Mouse (Mus musculus): ENCODE results near the gene Ryr3. TPM values are rescaled to one million over a fixed set of nuclear protein-coding genes. Genes with fewer than 3 reads are reported as not detected.

The Ryr3 gene
- polyA plus RNA-seq, 1 experiment from 2014 or later = 2.4 TPM

DNA sequence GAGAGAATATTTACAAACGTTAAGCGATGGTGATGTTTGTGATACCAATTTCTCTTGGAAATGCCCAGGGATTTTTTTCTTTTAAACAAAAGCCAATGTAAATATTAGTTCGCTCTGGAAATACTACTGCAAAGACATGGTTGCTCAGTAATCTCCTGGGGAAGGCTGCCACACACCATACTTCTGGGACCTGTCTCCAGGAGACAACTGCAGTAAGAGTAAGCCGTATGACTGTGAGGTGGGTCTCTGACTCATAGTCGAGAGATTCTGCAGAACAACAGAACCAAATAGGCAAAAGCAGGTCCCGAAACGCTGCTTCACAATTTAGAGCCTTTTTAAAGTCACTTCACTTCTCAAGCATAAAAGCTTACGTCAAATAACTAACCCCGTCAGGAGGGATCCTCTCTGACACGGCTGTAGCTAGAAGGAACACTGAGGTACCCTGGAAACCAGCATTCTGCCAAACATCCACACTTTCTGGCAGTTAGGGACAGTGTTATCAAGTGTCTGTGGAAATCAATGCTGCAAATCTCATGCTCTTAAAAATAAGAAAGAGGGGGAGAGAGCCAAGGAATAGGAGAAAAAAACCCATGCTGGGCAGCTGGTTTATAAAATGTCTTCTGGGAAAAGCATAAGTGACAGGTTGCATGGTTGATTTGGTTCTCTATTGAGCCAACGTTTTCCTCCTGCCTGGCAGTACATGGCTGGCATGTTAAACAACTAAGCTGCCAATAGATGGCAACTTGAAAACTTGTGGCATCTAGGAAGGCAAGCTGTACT is 207.7 kb downstream of the Ryr3 start:
- H3K9ac ChIP-seq = no peak overlapping the region
- no peak overlapping the region for H3K27ac ChIP-seq
- no peaks in the 10 kb centered on the region for H3K36me3 ChIP-seq
- ATAC-seq (ENCODE audit: borderline replicate concordance, extremely low read depth, low FRiP score, low TSS enrichment) = no peak
- H3K4me2 ChIP-seq = no peak overlapping the region
- H3K9me3 ChIP-seq = no peaks in the 10 kb centered on the region
- no peak overlapping the region for H3K4me3 ChIP-seq
- H3K27me3 ChIP-seq = no peaks in the 10 kb centered on the region
- no peaks in the 10 kb centered on the region for H3K4me1 ChIP-seq
- WGBS = 49% methylated on average over 11 of the region's 11 CpGs

DNA sequence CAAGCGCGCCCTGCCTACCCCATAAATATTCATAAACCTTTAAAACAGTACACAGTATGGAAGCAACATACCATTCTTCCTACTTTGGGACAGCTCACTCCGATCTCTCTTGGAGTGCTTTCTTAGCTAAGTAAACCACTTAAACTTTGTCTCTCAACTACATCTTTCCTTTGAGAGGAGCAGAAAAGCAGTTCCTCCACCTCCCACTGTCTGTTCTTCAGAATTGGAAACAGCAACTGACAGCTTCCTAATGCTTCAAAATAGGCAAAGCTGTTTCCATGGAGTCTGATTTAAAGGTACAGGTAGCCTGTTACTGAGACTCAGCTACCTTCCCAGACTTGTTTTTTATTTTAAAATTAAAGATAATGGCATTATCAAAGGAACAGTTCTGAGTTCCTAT is 218.4 kb downstream of the Ryr3 start:
- no peaks in the 10 kb centered on the region for H3K27me3 ChIP-seq
- H3K4me2 ChIP-seq = no peak overlapping the region
- ATAC-seq (ENCODE audit: borderline replicate concordance, extremely low read depth, low FRiP score, low TSS enrichment) = no peak
- H3K27ac ChIP-seq = no peak overlapping the region
- no peak overlapping the region for H3K4me3 ChIP-seq
- H3K36me3 ChIP-seq = no peaks in the 10 kb centered on the region
- no peak overlapping the region for H3K9ac ChIP-seq
- 85% methylated on average over 3 of the region's 3 CpGs for WGBS
- H3K9me3 ChIP-seq = no peaks in the 10 kb centered on the region
- no peaks in the 10 kb centered on the region for H3K4me1 ChIP-seq

DNA sequence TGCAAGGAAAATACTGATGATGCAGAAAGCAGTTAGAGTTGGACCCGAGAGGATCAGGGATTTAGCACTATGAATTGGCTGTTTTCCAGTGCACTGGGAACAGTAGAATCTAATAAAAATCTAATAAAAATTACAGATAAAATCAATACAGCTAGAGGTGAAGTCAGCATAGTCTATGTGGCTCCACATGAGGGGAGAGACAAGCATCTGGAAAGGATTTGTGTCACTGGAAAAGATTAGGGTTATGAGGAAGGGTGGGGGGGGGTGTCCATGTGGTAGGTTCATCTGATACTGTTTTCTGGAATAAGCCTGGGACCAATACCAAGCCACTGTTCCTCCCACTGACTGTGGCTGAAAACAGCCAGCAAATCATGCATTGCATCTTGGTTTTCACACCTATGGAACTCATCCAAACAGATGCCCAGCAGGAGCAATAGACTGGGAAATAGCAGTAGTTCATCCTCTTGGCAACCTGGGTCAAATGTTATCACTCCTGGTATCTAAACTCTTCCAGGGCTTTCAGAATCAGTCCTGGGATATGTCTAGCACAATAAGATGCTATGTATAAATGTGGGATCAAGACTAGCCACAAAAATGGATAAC is 233.9 kb downstream of the Ryr3 start:
- Histone ChIP-seq H3K4me3 (no peak overlapping the region), H3K4me1 (no peaks in the 10 kb centered on the region), H3K4me2 (no peak overlapping the region), H3K9ac (no peak overlapping the region), H3K27me3 (no peaks in the 10 kb centered on the region), H3K27ac (no peak overlapping the region), H3K9me3 (no peaks in the 10 kb centered on the region), H3K36me3 (no peaks in the 10 kb centered on the region)
- ATAC-seq (ENCODE audit: borderline replicate concordance, extremely low read depth, low FRiP score, low TSS enrichment) = no peak
- 51% methylated on average over 1 of the region's 1 CpGs for WGBS

DNA sequence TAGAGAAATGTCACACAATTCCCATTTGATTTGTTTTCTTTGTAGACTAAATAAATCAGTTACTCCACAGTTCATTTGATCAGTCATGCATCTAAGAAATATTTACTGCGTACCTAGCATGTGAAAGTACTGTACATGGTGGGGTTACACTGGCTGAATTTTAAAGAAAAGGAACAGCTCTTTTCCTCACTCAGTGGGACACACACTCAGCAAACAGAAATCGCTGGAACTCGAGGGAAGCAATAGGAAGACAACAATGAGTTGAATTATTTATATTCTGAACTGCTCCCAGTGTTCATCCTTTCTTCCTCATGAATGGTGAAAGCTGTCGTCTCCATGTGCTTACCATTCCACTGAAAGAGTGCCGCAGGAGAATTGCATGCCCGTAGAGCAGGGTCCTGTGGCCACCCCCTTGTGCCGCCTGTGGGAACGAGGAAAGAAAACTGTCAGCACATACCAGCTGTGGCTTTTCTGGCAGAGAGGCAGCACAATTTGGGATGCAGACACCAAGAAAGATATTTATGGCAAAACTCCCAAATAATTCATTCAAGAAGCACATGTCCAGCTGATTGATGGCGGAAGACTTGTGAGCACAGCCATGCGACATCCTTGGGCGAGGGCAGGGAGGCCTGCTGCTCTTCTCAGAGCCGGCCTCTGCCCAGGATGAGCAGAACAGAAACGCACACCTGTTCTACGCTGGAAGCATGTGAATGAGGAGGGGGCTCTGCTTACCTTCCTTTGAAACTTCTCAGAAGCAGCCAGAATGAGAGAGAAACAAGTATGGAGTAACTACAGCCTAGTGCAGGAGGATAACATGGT is 249.9 kb downstream of the Ryr3 start:
- no peak for ATAC-seq (ENCODE audit: borderline replicate concordance, extremely low read depth, low FRiP score, low TSS enrichment)
- Histone ChIP-seq H3K27me3 (no peaks in the 10 kb centered on the region), H3K9ac (no peak overlapping the region), H3K27ac (no peak overlapping the region), H3K4me2 (no peak overlapping the region), H3K4me1 (no peaks in the 10 kb centered on the region), H3K9me3 (no peaks in the 10 kb centered on the region), H3K36me3 (no peaks in the 10 kb centered on the region), H3K4me3 (no peak overlapping the region)
- WGBS = 75% methylated on average over 14 of the region's 14 CpGs

DNA sequence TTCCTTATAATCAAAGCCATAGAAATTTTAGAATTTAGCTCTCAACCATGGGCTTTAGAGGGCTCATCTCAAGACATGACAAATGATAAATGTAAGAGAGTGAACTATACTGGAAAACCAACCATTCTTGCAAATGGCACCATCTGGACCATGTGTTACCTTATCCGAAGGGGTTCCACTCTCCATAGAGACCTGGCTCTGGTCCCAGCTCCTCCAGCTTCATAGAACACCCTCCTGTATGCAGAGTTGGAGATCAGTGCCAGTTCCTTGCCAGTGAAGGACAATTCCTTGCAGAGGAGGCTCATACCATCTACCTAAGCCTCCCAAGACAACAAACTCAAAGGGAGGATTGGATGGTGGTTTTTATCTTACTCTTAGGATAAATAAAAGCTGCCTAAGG is 268.0 kb downstream of the Ryr3 start:
- Histone ChIP-seq H3K27ac (no peak overlapping the region), H3K9me3 (no peaks in the 10 kb centered on the region), H3K4me3 (no peak overlapping the region), H3K4me2 (no peak overlapping the region), H3K27me3 (no peaks in the 10 kb centered on the region), H3K9ac (no peak overlapping the region), H3K4me1 (no peaks in the 10 kb centered on the region), H3K36me3 (no peaks in the 10 kb centered on the region)
- 79% methylated on average over 1 of the region's 1 CpGs for WGBS
- no peak for ATAC-seq (ENCODE audit: borderline replicate concordance, extremely low read depth, low FRiP score, low TSS enrichment)

DNA sequence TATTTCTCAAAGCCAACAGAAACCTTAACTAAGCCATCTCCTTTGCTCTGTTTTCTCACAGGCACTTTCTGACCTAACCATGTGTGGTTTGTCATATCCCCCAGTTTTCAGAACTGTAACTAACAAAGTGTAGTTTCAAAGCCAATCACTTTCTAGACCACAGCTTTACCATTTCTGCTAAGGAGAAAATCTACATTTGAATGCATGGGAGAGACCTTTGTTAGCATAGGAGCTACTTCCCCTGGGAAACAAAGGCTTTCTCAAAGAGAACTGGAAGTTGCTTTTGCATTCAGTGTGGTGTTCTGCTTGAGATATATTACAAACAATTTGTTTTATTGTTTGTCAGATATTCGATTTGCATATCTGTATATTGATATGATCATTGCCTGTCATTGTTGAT is 285.1 kb downstream of the Ryr3 start:
- Histone ChIP-seq H3K27me3 (no peaks in the 10 kb centered on the region), H3K9ac (no peak overlapping the region), H3K4me1 (no peaks in the 10 kb centered on the region), H3K4me3 (no peak overlapping the region), H3K36me3 (no peaks in the 10 kb centered on the region), H3K9me3 (no peaks in the 10 kb centered on the region), H3K27ac (no peak overlapping the region), H3K4me2 (no peak overlapping the region)
- ATAC-seq (ENCODE audit: borderline replicate concordance, extremely low read depth, low FRiP score, low TSS enrichment) = no peak
- WGBS = 59% methylated on average over 1 of the region's 1 CpGs

DNA sequence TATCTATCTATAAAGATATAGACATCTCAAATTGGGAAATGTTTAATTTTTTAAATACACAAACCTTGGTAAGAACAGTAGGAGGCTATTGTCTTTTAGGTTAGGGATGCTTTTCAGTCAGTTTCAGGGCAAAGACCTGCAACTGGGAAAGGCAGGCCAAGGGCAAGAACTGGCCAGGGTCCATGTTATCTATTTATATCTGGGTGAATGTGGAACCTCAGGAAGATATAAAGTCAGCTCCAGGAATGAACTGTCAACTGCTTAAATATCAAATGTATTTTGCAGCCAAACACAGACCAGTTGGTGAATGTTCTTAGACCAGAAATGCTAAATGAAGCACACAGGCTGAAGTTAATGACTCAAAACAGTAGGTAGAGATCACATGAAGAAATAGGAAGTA is 303.1 kb downstream of the Ryr3 start:
- Histone ChIP-seq H3K9me3 (no peaks in the 10 kb centered on the region), H3K36me3 (no peaks in the 10 kb centered on the region), H3K27me3 (no peaks in the 10 kb centered on the region), H3K4me2 (no peak overlapping the region), H3K4me1 (no peaks in the 10 kb centered on the region), H3K27ac (no peak overlapping the region), H3K4me3 (no peak overlapping the region), H3K9ac (no peak overlapping the region)
- ATAC-seq (ENCODE audit: borderline replicate concordance, extremely low read depth, low FRiP score, low TSS enrichment) = no peak

DNA sequence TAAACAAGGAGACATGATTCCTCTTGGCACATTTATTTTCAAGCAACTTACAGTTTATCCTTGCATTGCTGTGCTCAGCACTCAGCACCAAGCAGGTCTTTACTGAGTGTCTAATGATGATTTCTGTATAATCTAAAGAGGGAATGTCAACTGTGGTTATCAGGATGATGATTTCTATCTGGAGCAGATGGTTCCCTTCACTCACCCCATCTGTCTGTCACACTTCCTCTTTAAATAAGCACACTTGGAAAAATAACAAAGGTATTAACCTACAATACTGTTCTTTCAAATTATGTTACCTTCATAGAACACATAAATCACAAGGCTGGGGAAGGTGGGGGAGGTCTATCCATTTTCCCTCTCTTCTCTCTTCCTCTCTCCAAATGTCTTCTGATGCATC is 304.3 kb downstream of the Ryr3 start:
- no peak overlapping the region for H3K27ac ChIP-seq
- H3K9me3 ChIP-seq = no peaks in the 10 kb centered on the region
- H3K9ac ChIP-seq = no peak overlapping the region
- no peaks in the 10 kb centered on the region for H3K4me1 ChIP-seq
- H3K27me3 ChIP-seq = no peaks in the 10 kb centered on the region
- no peak overlapping the region for H3K4me3 ChIP-seq
- H3K4me2 ChIP-seq = no peak overlapping the region
- H3K36me3 ChIP-seq = no peaks in the 10 kb centered on the region
- no peak for ATAC-seq (ENCODE audit: borderline replicate concordance, extremely low read depth, low FRiP score, low TSS enrichment)

DNA sequence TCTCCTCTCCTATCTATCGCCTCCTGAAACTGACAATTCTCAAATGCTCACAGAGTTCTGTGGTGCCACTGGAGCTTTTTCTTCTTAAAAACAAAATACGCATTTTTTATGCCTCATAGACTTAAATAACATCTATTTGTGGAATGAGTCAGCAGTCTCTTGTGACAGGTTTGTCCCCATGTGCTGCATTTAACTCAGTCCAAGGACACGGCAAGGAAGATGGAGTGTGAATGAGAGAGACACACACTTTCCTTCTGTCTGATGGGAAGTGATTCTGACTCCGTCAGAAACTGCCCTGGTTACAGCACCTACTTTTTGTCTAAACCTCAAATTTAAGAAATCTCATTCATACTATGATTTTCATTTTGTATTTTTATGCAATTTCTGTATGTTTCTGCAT is 306.3 kb downstream of the Ryr3 start:
- Histone ChIP-seq H3K4me2 (no peak overlapping the region), H3K4me1 (no peaks in the 10 kb centered on the region), H3K4me3 (no peak overlapping the region), H3K9ac (no peak overlapping the region), H3K36me3 (no peaks in the 10 kb centered on the region), H3K9me3 (no peaks in the 10 kb centered on the region), H3K27ac (no peak overlapping the region), H3K27me3 (no peaks in the 10 kb centered on the region)
- no peak for ATAC-seq (ENCODE audit: borderline replicate concordance, extremely low read depth, low FRiP score, low TSS enrichment)
- 67% methylated on average over 4 of the region's 4 CpGs for WGBS

DNA sequence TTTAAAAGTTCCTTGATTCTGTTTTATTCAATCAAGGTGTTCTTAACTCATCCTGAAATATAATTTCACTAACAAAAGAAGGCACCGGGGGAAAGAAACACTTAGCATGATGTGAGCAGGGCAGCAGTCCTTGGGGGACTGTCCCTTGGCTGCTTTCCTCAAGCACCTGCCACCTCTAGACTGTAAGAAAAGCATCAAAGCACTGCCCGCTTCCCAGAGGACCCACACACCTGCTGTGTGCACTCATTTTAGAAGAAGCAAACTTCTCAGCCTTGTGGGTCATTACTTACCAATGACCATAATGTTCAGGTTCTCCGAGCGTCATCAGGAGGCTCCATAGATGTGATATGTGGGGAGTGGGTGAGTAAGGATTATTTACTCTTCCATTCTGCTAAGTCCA is 307.8 kb downstream of the Ryr3 start:
- no peak overlapping the region for H3K27ac ChIP-seq
- 77% methylated on average over 4 of the region's 4 CpGs for WGBS
- H3K4me2 ChIP-seq = no peak overlapping the region
- no peak overlapping the region for H3K9ac ChIP-seq
- no peaks in the 10 kb centered on the region for H3K36me3 ChIP-seq
- H3K9me3 ChIP-seq = no peaks in the 10 kb centered on the region
- H3K27me3 ChIP-seq = no peaks in the 10 kb centered on the region
- no peaks in the 10 kb centered on the region for H3K4me1 ChIP-seq
- H3K4me3 ChIP-seq = no peak overlapping the region
- ATAC-seq (ENCODE audit: borderline replicate concordance, extremely low read depth, low FRiP score, low TSS enrichment) = no peak

DNA sequence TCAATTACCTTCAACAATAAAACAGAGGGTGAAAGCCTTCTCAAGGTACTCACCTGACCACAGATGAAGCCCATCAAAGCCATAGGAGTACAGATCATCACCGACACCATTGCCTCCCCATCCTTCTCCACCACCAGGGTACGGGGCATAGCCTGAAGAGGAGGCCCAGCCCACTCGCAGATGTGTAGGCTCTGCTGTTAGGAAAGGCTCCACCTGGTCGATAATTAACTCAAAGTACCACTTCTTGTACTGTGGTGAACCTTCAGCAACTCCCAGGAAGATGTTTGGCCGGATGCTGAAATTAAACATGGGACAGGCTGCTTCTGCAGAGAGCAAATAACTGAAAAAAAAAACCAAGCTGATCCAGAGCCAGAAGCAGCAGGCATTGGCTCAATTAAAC is 316.1 kb downstream of the Ryr3 start:
- no peaks in the 10 kb centered on the region for H3K9me3 ChIP-seq
- peak; percentile 64; the same call in 1 of the 2 replicates for ATAC-seq (ENCODE audit: borderline replicate concordance, extremely low read depth, low FRiP score, low TSS enrichment)
- no peak overlapping the region for H3K27ac ChIP-seq
- no peaks in the 10 kb centered on the region for H3K27me3 ChIP-seq
- no peak overlapping the region for H3K4me2 ChIP-seq
- H3K4me3 ChIP-seq = no peak overlapping the region
- H3K4me1 ChIP-seq = no peaks in the 10 kb centered on the region
- WGBS = 37% methylated on average over 5 of the region's 5 CpGs
- no peak overlapping the region for H3K9ac ChIP-seq
- H3K36me3 ChIP-seq = no peaks in the 10 kb centered on the region

DNA sequence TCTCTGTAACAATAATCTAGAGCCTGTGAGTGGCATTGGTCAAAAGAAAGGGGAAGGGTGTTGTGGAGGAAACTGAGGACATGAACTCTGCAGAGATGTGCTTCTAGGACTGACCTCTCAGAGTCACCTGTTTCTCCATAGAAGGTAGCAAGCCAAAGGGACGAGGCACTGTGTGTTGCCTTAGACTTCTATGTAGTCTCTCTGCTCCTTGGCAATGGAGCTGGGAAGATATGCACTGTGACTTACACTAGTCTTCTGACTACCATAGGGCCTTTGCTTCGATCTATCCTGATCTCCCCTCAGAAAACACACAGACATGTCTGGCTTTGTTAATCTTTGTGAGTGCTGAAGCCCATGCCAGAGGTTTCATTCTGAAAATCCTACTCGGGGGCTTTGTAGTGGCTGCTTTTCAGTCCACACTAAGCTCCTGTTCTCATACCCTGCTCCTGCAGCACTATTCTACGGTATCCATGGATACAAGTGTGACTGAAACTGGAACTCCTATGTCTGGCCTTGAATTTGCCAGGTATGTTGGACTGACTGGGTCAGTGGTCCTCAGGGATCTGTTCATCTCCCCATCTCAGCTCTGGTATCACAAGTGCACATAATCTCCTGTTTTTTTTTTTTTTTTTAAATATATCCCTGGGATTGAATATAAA is 332.3 kb downstream of the Ryr3 start:
- 68% methylated on average over 4 of the region's 4 CpGs for WGBS
- H3K27me3 ChIP-seq = no peaks in the 10 kb centered on the region
- H3K4me1 ChIP-seq = no peaks in the 10 kb centered on the region
- H3K9me3 ChIP-seq = no peaks in the 10 kb centered on the region
- no peak overlapping the region for H3K9ac ChIP-seq
- H3K4me2 ChIP-seq = no peak overlapping the region
- H3K4me3 ChIP-seq = no peak overlapping the region
- no peak overlapping the region for H3K27ac ChIP-seq
- no peaks in the 10 kb centered on the region for H3K36me3 ChIP-seq
- ATAC-seq (ENCODE audit: borderline replicate concordance, extremely low read depth, low FRiP score, low TSS enrichment) = no peak

All from lung, embryonic 15.5 days (tissue).